8 mouse cellular contexts compared by ENCODE assay signal in genomic region chr19:46135297-46135696, GRCm38 (mm10). TPM values are rescaled to one million over a fixed set of nuclear protein-coding genes. Genes with fewer than 3 reads are reported as not detected.
DNase-seq lines count a peak whose midpoint lies in the region; ATAC-seq and TF ChIP-seq lines count a peak whose summit lies in the region.

No protein-coding gene starts in this region.

- DNase-seq in 416B (ENCODE audit: low read depth) = peak; percentile 84
- DNase-seq in heart, embryonic 10.5 days (ENCODE audit: low spot score) = peak; percentile 92
- peak; percentile 95 for DNase-seq in limb, embryonic 14.5 days (ENCODE audit: low spot score)
- DNase-seq in midbrain, postnatal 0 days (ENCODE audit: low spot score) = peak; percentile 92
- DNase-seq in spleen, postnatal 10 days (ENCODE audit: low spot score in 2 of 2) = peak; percentile 85 to 94

- peak; percentile 42; the same call in 1 of the 2 replicates for ATAC-seq in kidney, embryonic 14.5 days (ENCODE audit: low FRiP score, low TSS enrichment)
- peak; percentile 75 for ATAC-seq in limb, embryonic 14.5 days (ENCODE audit: low FRiP score, low read depth)
- peak; percentile 69; the same call in 1 of the 2 replicates for ATAC-seq in midbrain, postnatal 0 days (ENCODE audit: low FRiP score)

- H3K36me3 ChIP-seq in heart, embryonic 10.5 days = no peaks in the 10 kb centered on the region
- H3K36me3 ChIP-seq in kidney, embryonic 14.5 days (ENCODE audit: control insufficient read depth, insufficient read depth, low read length) = no peaks in the 10 kb centered on the region
- H3K36me3 ChIP-seq in limb, embryonic 14.5 days (ENCODE audit: control insufficient read depth, insufficient read depth, low read length) = no peaks in the 10 kb centered on the region
- no peaks in the 10 kb centered on the region for H3K36me3 ChIP-seq in midbrain, postnatal 0 days (ENCODE audit: insufficient read depth, low read length)

- no peak for TF ChIP-seq POLR2A in bone marrow macrophage, adult 2 months (IDR thresholded peaks at IDR 0.05; ENCODE audit: borderline replicate concordance, low read depth, low read length)
- no peak for TF ChIP-seq POLR2A in embryonic fibroblast, embryonic 13.5 days (IDR thresholded peaks at IDR 0.05; ENCODE audit: low read depth, low read length)
- 0 out of 2 replicates have a peak, but pooled peaks have one; percentile 44 for TF ChIP-seq POLR2A in limb, embryonic 14.5 days (IDR thresholded peaks at IDR 0.05; ENCODE audit: borderline replicate concordance, extremely low read depth, insufficient read depth, insufficient read length)

- H3K9ac ChIP-seq in kidney, embryonic 14.5 days (ENCODE audit: low read depth, low read length) = no peak overlapping the region
- no peak overlapping the region for H3K9ac ChIP-seq in limb, embryonic 14.5 days (ENCODE audit: low read depth, low read length, severe bottlenecking)
- H3K9ac ChIP-seq in midbrain, postnatal 0 days (replicated peaks; ENCODE audit: low read length, poor library complexity, severe bottlenecking) = no peak overlapping the region

- peaks cover 96% of the 10 kb centered on the region for H3K27me3 ChIP-seq in heart, embryonic 10.5 days (ENCODE audit: insufficient read depth, poor library complexity, severe bottlenecking)
- peaks cover 81% of the 10 kb centered on the region for H3K27me3 ChIP-seq in kidney, embryonic 14.5 days (ENCODE audit: control insufficient read depth, insufficient read depth, low read length)
- peaks cover 81% of the 10 kb centered on the region for H3K27me3 ChIP-seq in limb, embryonic 14.5 days (ENCODE audit: control insufficient read depth, insufficient read depth, low read length)
- peaks cover 46% of the 10 kb centered on the region for H3K27me3 ChIP-seq in midbrain, postnatal 0 days (ENCODE audit: insufficient read depth, low read length)

- peak overlapping the region; percentile 99 for H3K4me2 ChIP-seq in kidney, embryonic 14.5 days (replicated peaks; ENCODE audit: low read depth, low read length)
- peak overlapping the region; percentile 100 for H3K4me2 ChIP-seq in limb, embryonic 14.5 days (replicated peaks; ENCODE audit: low read depth, low read length, severe bottlenecking)
- peak overlapping the region; percentile 100 for H3K4me2 ChIP-seq in midbrain, postnatal 0 days (ENCODE audit: low read depth, low read length, poor library complexity, severe bottlenecking)

- peaks cover 9% of the 10 kb centered on the region for H3K4me1 ChIP-seq in bone marrow macrophage, adult 2 months (ENCODE audit: control insufficient read depth, insufficient read depth, low read length)
- no peaks in the 10 kb centered on the region for H3K4me1 ChIP-seq in embryonic fibroblast, embryonic 13.5 days (ENCODE audit: control insufficient read depth, insufficient read depth, low read length)
- H3K4me1 ChIP-seq in heart, embryonic 10.5 days = peaks cover 34% of the 10 kb centered on the region
- H3K4me1 ChIP-seq in kidney, embryonic 14.5 days (ENCODE audit: control insufficient read depth, insufficient read depth, low read length) = peaks cover 14% of the 10 kb centered on the region
- peaks cover 15% of the 10 kb centered on the region; the same call in 1 of the 2 replicates for H3K4me1 ChIP-seq in limb, embryonic 14.5 days (ENCODE audit: control insufficient read depth, insufficient read depth, low read length)
- H3K4me1 ChIP-seq in midbrain, postnatal 0 days (ENCODE audit: insufficient read depth, low read length) = 0 out of 2 replicates have a peak, but pooled peaks cover 2% of the 10 kb centered on the region

- no peaks in the 10 kb centered on the region for H3K9me3 ChIP-seq in heart, embryonic 10.5 days
- H3K9me3 ChIP-seq in kidney, embryonic 14.5 days (ENCODE audit: control insufficient read depth, low read length) = no peaks in the 10 kb centered on the region
- no peaks in the 10 kb centered on the region for H3K9me3 ChIP-seq in limb, embryonic 14.5 days (ENCODE audit: control insufficient read depth, low read length)
- no peaks in the 10 kb centered on the region for H3K9me3 ChIP-seq in midbrain, postnatal 0 days (ENCODE audit: low read length)

- TF ChIP-seq CTCF in bone marrow macrophage, adult 2 months (IDR thresholded peaks at IDR 0.05; ENCODE audit: low read depth, low read length) = peak; percentile 94
- TF ChIP-seq CTCF in embryonic fibroblast, embryonic 13.5 days (IDR thresholded peaks at IDR 0.05; ENCODE audit: borderline replicate concordance, insufficient read depth, low read length) = peak; percentile 98
- TF ChIP-seq CTCF in midbrain, postnatal 0 days (IDR thresholded peaks at IDR 0.05) = peak; percentile 100

- WGBS in heart, embryonic 10.5 days = under 1% methylated on average over 12 of the region's 12 CpGs
- WGBS in kidney, embryonic 14.5 days = 1% methylated on average over 12 of the region's 12 CpGs
- 0% methylated on average over 12 of the region's 12 CpGs for WGBS in limb, embryonic 14.5 days
- under 1% methylated on average over 12 of the region's 12 CpGs for WGBS in midbrain, postnatal 0 days

- no peak overlapping the region for H3K27ac ChIP-seq in bone marrow macrophage, adult 2 months (ENCODE audit: insufficient read depth, low read depth, low read length)
- H3K27ac ChIP-seq in embryonic fibroblast, embryonic 13.5 days (ENCODE audit: insufficient read depth, low read length) = no peak overlapping the region
- no peak overlapping the region for H3K27ac ChIP-seq in heart, embryonic 10.5 days
- no peak overlapping the region for H3K27ac ChIP-seq in kidney, embryonic 14.5 days (ENCODE audit: low read depth, low read length)
- H3K27ac ChIP-seq in limb, embryonic 14.5 days (replicated peaks; ENCODE audit: low read depth, low read length) = no peak overlapping the region
- no peak overlapping the region for H3K27ac ChIP-seq in midbrain, postnatal 0 days (ENCODE audit: low read depth, low read length)

- peak overlapping the region; percentile 50 for H3K4me3 ChIP-seq in bone marrow macrophage, adult 2 months (ENCODE audit: insufficient read depth, low read length)
- H3K4me3 ChIP-seq in embryonic fibroblast, embryonic 13.5 days (ENCODE audit: insufficient read depth, low read length) = peak overlapping the region; percentile 37; the same call in 1 of the 2 replicates
- H3K4me3 ChIP-seq in heart, embryonic 10.5 days = peak overlapping the region; percentile 68
- H3K4me3 ChIP-seq in kidney, embryonic 14.5 days (ENCODE audit: low read length) = peak overlapping the region; percentile 51
- peak overlapping the region; percentile 51 for H3K4me3 ChIP-seq in limb, embryonic 14.5 days (replicated peaks; ENCODE audit: low read length)
- H3K4me3 ChIP-seq in midbrain, postnatal 0 days (ENCODE audit: low read depth, low read length) = peak overlapping the region; percentile 56

RNA-seq across cellular contexts. Expression of gene Elovl3, which starts 3.6 kb away (rescaled TPM):
- polyA plus RNA-seq in bone marrow macrophage, adult 2 months (2012; ENCODE audit: insufficient read depth, insufficient read length, missing spikeins) = not detected in 2 replicates
- not detected in 2 replicates for polyA plus RNA-seq in embryonic fibroblast, embryonic 13.5 days (2011; ENCODE audit: insufficient read length, low read depth, missing spikeins)
- polyA plus RNA-seq in heart, embryonic 10.5 days (2016; fragmentation: Nextera tagmentation; extraction: Ambion mirVana) = 0.10 TPM in 1 of 2 replicates, not detected in the other
- polyA plus RNA-seq in kidney, embryonic 14.5 days (2014; fragmentation: Nextera tagmentation; extraction: Ambion mirVana) = not detected in 2 replicates
- polyA plus RNA-seq in limb, embryonic 14.5 days (2012; rRNA removed) = 0.15 TPM in 1 of 2 replicates, not detected in the other
- polyA plus RNA-seq in limb, embryonic 14.5 days (2014; fragmentation: Nextera tagmentation; extraction: Ambion mirVana) = 0.68 and 0.85 TPM in 2 replicates
- total RNA-seq in midbrain, postnatal 0 days (2014; rRNA removed) = 0.05 TPM in 1 of 2 replicates, not detected in the other
- 0.21 and 0.32 TPM in 2 replicates for polyA plus RNA-seq in midbrain, postnatal 0 days (2015; fragmentation: Nextera tagmentation; extraction: Ambion mirVana)

RNA-seq across cellular contexts. Expression of gene Pitx3, which starts 12.8 kb away (rescaled TPM):
- not detected in 2 replicates for polyA plus RNA-seq in bone marrow macrophage, adult 2 months (2012; ENCODE audit: insufficient read depth, insufficient read length, missing spikeins)
- polyA plus RNA-seq in embryonic fibroblast, embryonic 13.5 days (2011; ENCODE audit: insufficient read length, low read depth, missing spikeins) = not detected in 2 replicates
- polyA plus RNA-seq in heart, embryonic 10.5 days (2016; fragmentation: Nextera tagmentation; extraction: Ambion mirVana) = 0.87 and 0.89 TPM in 2 replicates
- not detected in 2 replicates for polyA plus RNA-seq in kidney, embryonic 14.5 days (2014; fragmentation: Nextera tagmentation; extraction: Ambion mirVana)
- polyA plus RNA-seq in limb, embryonic 14.5 days (2012; rRNA removed) = 14.0 and 19.6 TPM in 2 replicates
- polyA plus RNA-seq in limb, embryonic 14.5 days (2014; fragmentation: Nextera tagmentation; extraction: Ambion mirVana) = 8.1 TPM in 2 replicates
- 1.9 and 3.1 TPM in 2 replicates for total RNA-seq in midbrain, postnatal 0 days (2014; rRNA removed)
- polyA plus RNA-seq in midbrain, postnatal 0 days (2015; fragmentation: Nextera tagmentation; extraction: Ambion mirVana) = 2.5 and 2.7 TPM in 2 replicates

RNA-seq across cellular contexts. Expression of gene Gbf1, which starts 17.0 kb away (rescaled TPM):
- polyA plus RNA-seq in bone marrow macrophage, adult 2 months (2012; ENCODE audit: insufficient read depth, insufficient read length, missing spikeins) = 20.2 and 28.0 TPM in 2 replicates
- polyA plus RNA-seq in embryonic fibroblast, embryonic 13.5 days (2011; ENCODE audit: insufficient read length, low read depth, missing spikeins) = 64.8 and 86.4 TPM in 2 replicates
- polyA plus RNA-seq in heart, embryonic 10.5 days (2016; fragmentation: Nextera tagmentation; extraction: Ambion mirVana) = 50.0 and 50.8 TPM in 2 replicates
- polyA plus RNA-seq in kidney, embryonic 14.5 days (2014; fragmentation: Nextera tagmentation; extraction: Ambion mirVana) = 29.0 and 50.3 TPM in 2 replicates
- polyA plus RNA-seq in limb, embryonic 14.5 days (2012; rRNA removed) = 92.1 and 131 TPM in 2 replicates
- 66.8 and 67.2 TPM in 2 replicates for polyA plus RNA-seq in limb, embryonic 14.5 days (2014; fragmentation: Nextera tagmentation; extraction: Ambion mirVana)
- total RNA-seq in midbrain, postnatal 0 days (2014; rRNA removed) = 59.8 and 60.9 TPM in 2 replicates
- polyA plus RNA-seq in midbrain, postnatal 0 days (2015; fragmentation: Nextera tagmentation; extraction: Ambion mirVana) = 42.8 and 51.6 TPM in 2 replicates

RNA-seq across cellular contexts. Expression of gene Nolc1, which starts 59.6 kb away (rescaled TPM):
- 15.8 and 16.8 TPM in 2 replicates for polyA plus RNA-seq in bone marrow macrophage, adult 2 months (2012; ENCODE audit: insufficient read depth, insufficient read length, missing spikeins)
- 56.2 and 57.1 TPM in 2 replicates for polyA plus RNA-seq in embryonic fibroblast, embryonic 13.5 days (2011; ENCODE audit: insufficient read length, low read depth, missing spikeins)
- polyA plus RNA-seq in heart, embryonic 10.5 days (2016; fragmentation: Nextera tagmentation; extraction: Ambion mirVana) = 80.2 and 117 TPM in 2 replicates
- polyA plus RNA-seq in kidney, embryonic 14.5 days (2014; fragmentation: Nextera tagmentation; extraction: Ambion mirVana) = 80.6 and 114 TPM in 2 replicates
- 40.5 and 64.1 TPM in 2 replicates for polyA plus RNA-seq in limb, embryonic 14.5 days (2012; rRNA removed)
- polyA plus RNA-seq in limb, embryonic 14.5 days (2014; fragmentation: Nextera tagmentation; extraction: Ambion mirVana) = 73.5 and 74.7 TPM in 2 replicates
- total RNA-seq in midbrain, postnatal 0 days (2014; rRNA removed) = 26.0 and 35.5 TPM in 2 replicates
- 55.7 and 63.5 TPM in 2 replicates for polyA plus RNA-seq in midbrain, postnatal 0 days (2015; fragmentation: Nextera tagmentation; extraction: Ambion mirVana)
